Mouse (Mus musculus) cerebellum, adult (tissue): Measurements from ENCODE around the gene Fgf4.
"Not testable (repeated sequence)": the region's sequence is repeated elsewhere in the genome, so short reads cannot be mapped to it uniquely, and the experiment has no call there.

ENCODE experiments used
- ATAC-seq: cut with Nextera tagmentation; 2 replicates; pipeline ENCODE4 v1.9.2; 2017; ENCODE audit warnings: mild to moderate bottlenecking, moderate library complexity, mixed read lengths; ENCODE audit not compliant: insufficient number of reproducible peaks, low FRiP score, low TSS enrichment

The Fgf4 gene

DNA sequence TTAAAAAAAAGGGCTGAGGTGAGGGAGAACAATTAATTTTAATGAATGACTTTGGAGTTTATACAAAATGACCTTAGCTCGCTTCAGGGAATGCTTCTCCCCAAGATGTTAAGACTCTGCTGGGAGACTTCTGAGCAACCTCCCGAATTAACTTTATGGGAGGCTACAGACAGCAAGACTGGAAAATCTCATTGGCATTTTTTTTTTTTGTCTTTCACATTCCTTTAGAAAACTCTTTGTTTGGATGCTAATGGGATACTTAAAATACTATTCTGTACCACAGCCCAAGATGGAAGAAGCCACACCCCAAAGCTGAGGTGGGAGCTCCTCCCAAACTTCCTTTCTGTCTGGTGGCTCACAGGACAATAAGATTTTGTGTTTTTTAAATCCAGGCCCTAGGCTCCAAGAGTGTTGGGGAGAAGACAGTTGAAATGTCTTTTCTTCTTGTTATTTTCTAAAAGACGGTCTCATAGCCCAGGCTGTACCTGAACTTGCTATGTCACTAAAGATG, 17.0 kb downstream of the Fgf4 start:
- no peak for ATAC-seq

DNA sequence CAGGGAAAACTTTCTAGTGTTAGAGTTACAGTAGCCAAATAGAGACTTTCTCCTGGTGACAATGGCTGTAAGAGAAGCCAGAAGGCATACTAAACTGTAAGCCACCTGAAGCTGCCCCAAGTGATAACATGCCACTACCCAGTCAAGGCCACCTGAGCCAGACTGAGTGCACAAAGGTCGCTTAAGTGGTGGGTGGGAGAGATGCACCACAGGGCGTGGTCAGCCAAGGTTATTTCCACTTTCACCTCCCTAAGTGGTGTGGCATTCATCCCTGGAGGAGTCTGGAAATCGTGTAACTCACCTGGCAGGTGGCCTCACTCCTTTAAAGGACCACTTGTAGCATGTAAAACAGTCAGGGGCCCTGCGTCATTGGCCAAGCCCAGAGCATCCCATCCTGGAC, 20.0 kb downstream of the Fgf4 start:
- no peak for ATAC-seq

DNA sequence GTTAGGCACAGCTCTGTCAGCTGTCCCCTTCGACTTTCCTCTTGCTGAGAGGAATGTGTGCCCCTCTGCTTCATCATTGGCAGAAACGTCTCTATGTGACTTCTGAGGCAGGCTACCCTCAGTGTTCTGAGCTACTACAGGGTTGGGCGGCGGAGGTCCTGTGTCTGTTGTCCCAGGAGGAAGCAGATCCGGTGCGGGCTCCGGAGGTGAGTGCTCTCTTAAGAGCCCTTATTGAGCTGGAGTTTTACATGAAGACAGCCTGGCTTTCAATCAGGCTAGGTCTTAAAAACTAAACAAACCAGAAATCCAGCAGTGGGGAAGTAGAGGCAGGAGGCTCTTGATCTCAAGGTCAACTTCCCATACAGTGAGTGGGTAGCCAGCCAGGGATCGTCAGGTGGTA, 20.4 kb downstream of the Fgf4 start:
- ATAC-seq = no peak

DNA sequence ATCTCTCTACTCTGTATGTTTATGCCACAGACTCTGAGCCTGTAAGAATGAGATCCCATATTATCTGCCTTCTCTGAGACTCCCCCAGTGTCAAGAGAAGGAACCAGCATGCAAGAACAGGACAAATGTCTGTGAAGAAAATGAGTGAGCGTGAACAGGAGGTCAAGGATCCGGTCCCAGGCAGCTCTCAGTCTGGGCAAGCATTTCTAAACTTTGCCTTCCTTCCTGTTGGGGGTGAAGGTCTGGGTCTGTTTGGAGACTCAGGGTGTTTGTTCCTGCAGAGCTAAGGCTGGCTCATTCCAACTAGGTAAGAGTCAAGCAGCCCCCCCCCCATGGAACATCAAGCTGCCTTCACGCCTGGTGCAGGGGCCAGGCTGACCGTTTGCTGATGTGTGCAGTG, 25.3 kb downstream of the Fgf4 start:
- no peak for ATAC-seq

DNA sequence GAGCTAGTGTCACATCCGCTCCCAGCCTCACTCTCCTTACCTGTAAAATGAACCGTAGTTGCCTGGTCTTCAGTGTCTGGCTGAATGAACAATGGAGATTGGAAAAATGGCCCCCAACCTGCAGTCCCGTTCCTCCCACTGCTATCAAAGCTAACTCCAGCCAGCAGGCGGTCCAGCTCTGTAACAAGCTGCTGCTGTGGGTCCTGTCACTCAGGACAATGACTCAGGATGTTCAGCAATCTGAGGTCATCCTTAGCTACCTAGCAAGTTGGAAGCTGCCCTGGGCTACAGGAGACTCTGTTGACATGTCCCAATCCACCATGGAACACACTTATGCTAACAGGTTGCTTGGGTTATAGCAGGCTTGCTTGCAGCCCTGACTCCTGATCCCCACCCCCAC, 26.0 kb downstream of the Fgf4 start:
- ATAC-seq = no peak

DNA sequence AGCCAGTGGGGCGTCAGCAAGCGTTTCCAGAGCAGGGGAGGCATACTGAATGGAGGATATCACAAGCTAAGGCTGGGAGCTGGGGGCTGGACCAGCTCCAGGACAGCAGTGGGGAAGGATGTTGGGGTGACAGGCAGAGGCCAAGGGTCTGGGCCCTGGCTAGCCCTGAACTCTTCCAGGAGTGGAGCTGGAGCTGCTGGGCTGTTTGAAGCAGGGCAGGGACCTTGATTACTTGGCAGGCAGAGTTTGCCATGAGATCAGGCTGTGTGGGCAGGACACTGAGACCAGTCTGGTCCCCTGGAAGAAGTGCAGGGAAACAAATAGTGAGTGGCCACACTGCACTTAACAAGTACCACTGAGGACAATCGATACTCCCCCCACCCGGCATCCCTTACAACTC, 27.1 kb downstream of the Fgf4 start:
- no peak for ATAC-seq

DNA sequence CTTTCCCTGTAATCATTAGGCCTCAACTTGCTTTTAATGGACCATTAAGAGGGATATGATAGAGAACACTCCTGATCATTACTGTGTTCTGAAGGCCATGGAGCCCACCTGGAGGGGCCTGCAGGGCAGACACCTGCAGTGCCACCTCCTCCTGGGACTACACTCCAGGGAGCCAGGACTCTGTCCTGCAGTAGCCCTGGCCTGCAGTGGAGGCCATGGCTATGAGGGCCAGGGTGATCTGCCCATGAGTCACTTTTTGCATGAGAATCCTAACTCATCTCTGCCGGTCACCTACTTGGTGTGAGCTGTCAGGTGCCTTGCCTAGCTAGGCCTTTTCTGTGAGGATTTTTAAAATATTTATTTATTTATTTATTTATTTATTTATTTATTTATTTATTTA, 31.2 kb downstream of the Fgf4 start:
- no peak for ATAC-seq

DNA sequence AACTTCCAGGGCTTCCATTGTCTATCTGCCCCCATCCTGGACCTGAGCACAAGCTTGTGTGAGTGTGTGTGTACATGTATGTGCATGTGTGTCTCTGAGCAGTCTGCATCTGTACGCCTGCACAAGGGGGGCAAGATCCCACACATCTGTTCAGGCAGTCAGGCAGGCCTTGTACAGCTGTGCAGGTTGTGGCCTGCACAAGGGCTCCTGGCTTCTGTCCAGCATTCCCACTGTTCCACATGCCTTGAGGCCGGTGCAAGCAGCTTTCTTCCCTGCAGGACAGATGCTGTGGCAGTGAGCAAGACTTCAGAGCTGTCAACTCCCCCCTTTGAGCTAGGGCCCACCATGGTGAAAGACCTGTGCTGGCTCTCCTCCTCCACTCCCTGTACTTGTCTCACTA, 35.9 kb downstream of the Fgf4 start:
- no peak for ATAC-seq

DNA sequence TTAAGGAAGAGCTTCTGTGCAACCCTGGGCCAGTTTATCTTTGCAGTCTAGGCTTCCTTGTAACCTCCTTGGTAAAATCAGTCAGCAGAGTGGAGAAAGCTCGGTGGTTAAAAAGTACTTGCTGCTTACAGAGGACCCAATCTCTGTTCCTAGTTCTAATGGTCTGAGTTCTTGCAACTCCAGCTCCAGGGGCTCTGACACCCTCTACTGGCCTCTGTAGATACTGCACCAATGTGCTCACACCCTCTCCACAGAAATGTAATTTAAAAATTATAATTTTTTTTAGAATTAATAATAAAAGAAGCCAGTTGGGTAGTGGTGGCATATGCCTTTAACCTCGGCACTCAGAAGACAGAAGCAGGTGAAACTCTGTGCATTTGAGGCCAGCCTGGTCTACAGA, 40.5 kb downstream of the Fgf4 start:
- ATAC-seq = no peak

DNA sequence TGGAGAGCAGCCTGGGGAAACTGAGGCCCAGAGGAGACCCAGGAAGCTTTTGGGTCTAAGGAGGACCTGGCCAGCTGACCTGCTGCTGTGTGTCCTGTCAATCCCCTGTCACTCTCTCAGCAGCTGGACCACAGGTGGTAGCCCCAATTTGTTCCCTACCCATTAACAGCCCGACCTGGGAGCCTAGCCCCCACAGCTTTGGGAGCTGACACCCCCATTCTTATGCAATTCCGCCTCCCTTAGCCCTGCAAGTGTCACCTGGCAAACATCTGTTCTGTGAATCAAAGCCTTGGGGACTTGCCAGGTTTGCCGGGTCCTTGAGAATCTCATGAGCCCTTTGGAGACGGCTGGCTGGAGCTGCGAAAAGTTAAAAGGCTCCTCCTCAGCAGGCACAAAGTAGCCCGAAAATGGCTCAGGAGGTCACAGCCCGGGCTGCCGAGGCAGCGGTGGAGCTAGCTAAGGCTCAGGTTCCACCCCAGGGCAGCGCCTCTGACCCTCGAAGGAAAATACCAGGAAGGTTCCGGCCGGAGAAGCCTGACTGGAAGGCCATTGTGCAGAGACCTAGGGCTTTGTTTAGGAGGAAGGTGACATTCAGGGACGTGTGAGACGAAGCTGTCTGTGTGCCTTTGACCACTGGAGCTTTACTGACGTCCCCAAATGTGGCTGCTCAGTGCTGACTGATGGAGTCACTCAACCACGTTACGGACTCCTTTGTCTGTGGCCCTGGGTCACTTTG, 41.6 kb downstream of the Fgf4 start:
- no peak for ATAC-seq

DNA sequence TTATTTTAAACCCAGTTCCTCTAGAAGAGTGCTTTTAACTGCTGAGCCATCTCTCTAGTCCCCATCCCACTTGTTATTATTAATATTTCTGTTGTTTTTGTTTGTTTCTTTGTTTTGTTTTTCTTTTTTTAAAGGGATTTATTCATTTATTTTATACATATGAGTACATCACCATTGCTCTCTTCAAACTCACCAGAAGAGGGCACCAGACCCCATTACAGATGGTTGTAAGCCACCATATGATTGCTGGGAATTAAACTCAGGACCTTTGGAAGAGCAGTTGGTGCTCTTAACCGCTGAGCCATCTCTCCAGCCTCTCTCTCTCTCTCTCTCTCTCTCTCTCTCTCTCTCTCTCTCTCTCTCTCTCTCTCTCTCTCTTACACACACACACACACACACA, 43.5 kb downstream of the Fgf4 start:
- ATAC-seq = not testable (repeated sequence)

DNA sequence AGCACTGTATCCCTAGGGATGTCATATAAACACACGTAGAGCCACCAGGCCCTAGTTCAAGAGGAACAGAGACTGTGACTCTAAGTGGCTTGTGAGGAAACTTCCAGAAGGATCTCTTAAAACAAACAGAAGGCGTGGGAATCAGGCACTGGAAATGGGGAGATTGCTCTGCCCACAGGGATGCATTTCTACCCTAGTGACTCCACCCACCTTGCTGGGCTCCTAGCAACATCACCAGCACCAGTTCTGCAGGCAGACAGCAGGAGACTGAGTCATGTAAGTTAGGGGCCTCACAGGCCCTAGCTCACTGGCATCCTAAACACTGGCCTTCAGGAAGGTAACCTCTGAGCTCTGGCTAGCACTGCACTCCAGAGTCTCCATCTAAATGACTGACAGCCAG, 44.7 kb downstream of the Fgf4 start:
- no peak for ATAC-seq

DNA sequence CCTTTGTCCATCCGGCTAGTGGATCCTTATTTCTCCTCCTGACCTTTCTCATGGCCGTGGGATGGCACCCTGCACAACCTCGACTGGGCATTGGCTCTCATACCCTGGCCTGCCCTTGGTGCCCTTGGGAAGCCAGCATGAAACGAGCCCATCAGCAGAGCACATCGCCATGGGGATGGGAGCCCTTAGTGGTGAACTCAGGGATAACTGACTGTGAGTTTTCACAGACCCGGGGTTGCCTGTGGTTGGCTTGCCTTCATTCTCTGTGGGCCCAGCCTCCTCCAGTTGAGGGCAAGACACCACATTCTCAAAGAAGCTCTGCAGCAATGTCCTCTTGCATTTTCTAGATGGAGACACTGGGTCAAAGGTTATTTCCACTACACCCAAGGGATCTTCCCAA, 45.2 kb downstream of the Fgf4 start:
- no peak for ATAC-seq

DNA sequence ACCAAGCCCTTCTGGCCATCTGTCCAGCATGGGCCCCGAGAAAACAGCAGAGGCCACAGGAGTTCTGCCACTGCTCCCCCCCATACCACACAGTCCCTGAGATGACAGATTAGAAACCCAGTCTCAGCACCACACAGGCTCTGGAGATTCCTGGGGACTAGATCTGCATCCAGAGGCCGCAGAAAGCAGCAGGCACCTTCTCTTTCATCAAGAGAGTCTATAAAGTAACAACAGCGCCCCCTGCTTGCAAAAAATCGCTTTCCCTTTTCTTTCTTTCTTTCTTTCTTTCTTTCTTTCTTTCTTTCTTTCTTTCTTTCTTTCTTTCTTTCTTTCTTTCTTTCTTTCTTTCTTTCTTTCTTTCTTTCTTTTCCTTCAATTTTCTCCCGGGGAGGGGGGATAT, 47.0 kb downstream of the Fgf4 start:
- no peak for ATAC-seq

DNA sequence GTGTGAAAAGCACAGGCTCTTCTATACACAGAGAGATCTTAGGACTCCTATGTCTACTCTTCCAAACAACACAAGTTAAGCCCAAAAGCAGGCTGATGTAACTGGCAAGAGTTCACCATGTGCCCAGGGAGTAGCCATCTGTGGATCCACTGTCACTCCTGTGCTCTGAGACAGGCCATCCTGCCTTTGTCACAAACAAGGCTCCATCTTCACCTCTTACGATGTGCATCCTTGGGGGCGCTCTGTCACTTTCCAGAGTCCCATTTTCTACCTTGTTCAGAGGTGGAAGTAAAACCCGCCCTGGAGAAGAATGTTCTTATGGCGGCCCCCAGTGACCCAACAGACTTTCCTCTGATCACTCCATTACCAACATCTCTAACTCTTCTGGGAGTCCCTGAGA, 47.5 kb downstream of the Fgf4 start:
- ATAC-seq = no peak

DNA sequence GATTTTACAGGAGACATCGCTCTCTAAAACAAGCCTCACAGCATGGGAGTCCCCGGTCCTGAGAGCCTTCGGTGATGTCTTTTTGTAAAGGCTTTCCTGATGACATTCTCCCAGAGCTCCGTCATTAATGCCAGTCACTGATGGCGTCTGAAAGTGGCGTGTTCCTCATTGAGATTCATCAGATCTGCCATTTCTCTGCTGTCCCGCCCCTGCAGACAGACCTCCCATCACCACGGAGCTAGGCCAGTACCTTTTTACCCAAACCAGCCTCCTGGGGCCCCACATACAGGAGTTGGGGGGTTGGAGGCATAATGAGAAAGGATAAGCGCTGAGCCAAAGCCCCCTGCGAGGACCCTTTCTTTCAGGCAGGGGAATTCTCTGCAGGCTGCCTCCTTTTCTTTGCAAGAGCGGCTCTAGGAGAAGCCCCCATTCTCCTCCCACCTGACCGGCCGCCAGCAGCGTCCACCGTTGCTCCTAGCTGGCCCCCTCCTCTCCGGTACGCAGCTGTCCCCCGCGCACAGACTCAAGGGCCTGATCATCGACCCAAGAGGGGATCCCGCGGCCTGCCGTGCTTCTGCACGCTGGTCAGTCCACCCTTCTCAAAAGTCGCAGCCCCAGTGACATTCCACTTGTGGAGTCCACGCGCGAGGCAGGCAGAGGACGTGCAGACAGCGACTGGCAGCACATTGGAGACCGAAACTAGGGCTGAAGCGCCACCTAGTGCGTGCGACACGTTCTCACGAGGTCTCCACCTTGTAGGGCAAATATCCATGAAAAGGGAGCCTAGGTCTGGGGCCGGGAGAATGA, 48.3 kb downstream of the Fgf4 start:
- peak; percentile 68; the same call in 1 of the 2 replicates for ATAC-seq

DNA sequence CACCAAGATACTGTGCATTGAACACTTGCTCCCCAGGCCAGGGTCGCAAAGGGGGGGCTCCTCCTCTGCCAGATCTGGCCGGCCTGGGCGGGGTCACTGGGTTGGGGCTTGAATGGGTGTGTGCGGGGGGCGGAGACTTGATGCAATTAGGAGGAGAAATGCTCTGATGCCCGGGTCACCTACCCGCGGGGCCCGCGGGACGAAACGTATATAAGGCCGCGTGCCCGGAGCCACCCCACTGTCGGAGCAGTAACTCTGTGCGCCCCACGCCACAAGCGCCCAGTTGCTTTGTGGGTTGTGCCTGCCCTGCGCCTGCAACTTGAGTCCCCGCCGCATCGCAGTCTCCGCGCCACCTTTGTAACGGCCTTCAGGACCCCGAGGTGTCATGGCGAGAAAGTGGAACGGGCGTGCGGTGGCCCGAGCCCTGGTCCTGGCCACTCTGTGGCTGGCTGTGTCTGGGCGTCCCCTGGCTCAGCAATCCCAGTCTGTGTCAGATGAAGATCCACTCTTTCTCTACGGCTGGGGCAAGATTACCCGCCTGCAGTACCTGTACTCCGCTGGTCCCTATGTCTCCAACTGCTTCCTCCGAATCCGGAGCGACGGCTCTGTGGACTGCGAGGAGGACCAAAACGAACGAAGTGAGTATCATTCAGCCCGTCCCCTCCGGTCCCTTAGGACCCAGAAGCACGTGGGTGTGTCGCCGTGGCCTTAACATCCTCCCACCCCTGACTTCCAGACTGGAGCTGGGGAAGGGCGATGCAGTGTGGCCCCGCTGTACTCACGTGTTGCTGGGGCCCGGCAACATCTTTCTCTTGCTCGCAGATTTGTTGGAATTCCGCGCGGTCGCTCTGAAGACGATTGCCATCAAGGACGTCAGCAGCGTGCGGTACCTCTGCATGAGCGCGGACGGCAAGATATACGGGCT, 49.4 kb downstream of the Fgf4 start, which contains the start of gene Fgf15:
Fgf15 (plus strand) TSS at position 238 of the 925 bp plus-strand sequence.
- no peak for ATAC-seq

DNA sequence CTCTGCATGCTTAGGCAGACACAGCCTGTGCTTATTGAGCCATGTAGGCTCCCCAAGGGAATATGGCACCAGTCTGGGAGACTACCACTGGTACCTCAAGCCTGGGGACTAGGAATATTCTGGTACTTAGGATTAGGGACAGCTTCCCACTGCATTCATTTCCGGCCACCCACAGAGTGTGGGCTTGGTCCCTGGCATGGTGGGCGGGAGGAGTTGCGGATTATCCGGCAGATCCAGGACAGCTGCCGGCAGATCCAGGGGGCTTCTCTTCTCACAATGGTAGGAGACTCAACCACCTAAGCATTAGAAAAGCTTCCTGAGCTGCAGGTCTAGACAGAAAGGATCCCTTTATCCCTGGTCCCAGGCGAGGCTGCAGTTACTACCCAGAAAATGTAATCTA, 51.3 kb downstream of the Fgf4 start:
- ATAC-seq = no peak

DNA sequence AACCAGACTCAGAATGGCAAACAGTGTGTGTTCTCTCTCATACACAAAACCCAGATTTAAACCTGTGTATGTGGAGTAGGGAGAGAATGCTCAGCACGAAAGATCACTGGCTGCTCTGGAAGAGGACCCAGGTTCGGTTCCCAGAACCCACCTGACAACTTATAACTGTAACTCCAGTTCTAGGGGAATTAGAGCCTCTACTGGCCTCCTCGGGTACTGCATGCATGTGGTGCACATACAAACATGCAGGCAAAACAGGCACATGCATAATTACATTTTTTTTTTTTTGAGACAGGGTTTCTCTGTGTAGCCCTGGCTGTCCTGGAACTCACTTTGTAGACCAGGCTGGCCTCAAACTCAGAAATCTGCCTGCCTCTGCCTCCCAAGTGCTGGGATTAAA, 58.3 kb downstream of the Fgf4 start:
- not testable (repeated sequence) for ATAC-seq

DNA sequence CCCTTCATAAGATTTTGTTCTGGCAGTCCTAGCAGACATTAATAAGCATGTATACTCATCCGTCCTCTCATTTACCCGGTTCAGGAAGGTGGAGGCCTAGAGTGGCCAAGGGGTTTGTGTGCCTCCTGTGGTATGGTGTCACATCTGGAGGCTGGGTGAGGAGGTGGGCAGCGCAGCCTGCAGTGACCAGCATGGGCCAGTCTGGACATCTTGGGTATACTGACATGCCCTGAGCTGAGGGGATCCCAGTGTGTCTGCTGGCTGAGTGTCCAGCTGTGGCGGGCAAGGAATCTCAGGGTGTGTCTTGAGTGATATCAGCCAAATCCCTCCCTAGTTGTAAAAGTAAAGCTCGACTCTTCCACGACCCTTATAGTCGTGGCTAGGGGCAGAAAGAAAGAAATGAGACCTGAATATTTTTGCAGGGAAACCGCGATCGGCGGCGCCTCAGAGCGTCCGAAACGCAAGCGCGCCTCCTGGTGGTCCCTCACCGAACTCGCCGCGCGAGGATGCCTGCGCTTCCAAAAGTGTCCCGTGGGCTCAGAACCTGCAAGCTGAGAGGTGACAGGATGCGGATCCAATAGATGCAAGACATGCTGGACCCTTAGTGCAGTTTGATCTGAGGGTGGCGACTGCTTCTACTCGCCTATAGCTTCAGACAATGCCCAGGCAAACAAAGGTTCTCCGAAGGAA, 59.7 kb downstream of the Fgf4 start:
- 0 out of 2 replicates have a peak, but pooled peaks have one; percentile 40 for ATAC-seq
